ENCODE assay signal across 21 mouse cellular contexts in the genomic region with DNA sequence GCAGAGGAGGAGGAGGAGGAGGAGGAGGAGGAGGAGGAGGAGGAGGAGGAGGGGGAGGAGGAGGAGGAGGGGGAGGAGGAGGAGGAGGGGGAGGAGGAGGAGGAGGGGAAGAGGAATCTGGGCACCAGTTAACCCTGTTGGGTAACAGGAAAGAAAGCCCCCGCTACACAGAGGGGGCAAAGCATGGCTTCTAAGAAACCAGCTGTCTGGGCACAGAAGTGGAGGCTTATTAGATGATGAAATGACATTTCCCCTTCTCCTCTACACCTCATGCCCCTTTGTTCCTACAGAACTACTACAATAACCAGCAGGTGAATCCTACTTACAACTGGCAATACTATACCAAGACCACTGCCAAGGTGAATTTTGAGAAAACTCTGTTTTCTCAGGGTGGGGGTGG. TPM values are rescaled to one million over a fixed set of nuclear protein-coding genes. Genes with fewer than 3 reads are reported as not detected.
"Had no signal": no experiment of that assay in that cellular context is flagged by ENCODE, and none has a peak within 500 bp of the region (broad histone marks: within the 10 kb centered on the region; RNA-seq: fewer than 3 reads in every experiment).

No protein-coding gene starts in this region.

- H3K9ac ChIP-seq: neural tube, embryonic 13.5 days; neural tube, embryonic 15.5 days; stomach, embryonic 15.5 days had no signal

- H3K4me3 ChIP-seq: neural tube, embryonic 13.5 days; neural tube, embryonic 15.5 days; stomach, embryonic 15.5 days had no signal

- H3K27me3 ChIP-seq: neural tube, embryonic 13.5 days; neural tube, embryonic 15.5 days; stomach, embryonic 15.5 days had no signal

- H3K4me1 ChIP-seq: neural tube, embryonic 13.5 days; neural tube, embryonic 15.5 days; stomach, embryonic 15.5 days had no signal

- DNase-seq: retina, postnatal 1 day; right cerebral cortex, adult 18-20 months; right cerebral cortex, postnatal 14 days; right cerebral cortex, postnatal 25 days; right cerebral cortex, postnatal 4 days; spleen, adult 18-20 months; thymus, adult 18-20 months; thymus, adult 2 months; thymus, postnatal 14 days; thymus, postnatal 25 days; thymus, postnatal 36 days; thymus, postnatal 4 days had no signal

- H3K4me2 ChIP-seq: neural tube, embryonic 13.5 days; neural tube, embryonic 15.5 days; stomach, embryonic 15.5 days had no signal

- H3K9me3 ChIP-seq: neural tube, embryonic 13.5 days; neural tube, embryonic 15.5 days; stomach, embryonic 15.5 days had no signal

- H3K27ac ChIP-seq: neural tube, embryonic 13.5 days; neural tube, embryonic 15.5 days; stomach, embryonic 15.5 days; stomach, postnatal 0 days had no signal

- H3K36me3 ChIP-seq: neural tube, embryonic 13.5 days; neural tube, embryonic 15.5 days; stomach, embryonic 15.5 days had no signal

RNA-seq across cellular contexts. Expression of a gene that starts 9.8 kb away (rescaled TPM):
- total RNA-seq: neutrophil, adult 5-6 weeks had no signal
- polyA plus RNA-seq: small intestine, adult 2 months; spleen, adult 2 months; testis, adult 2 months had no signal

RNA-seq across cellular contexts. Expression of a gene that starts 14.4 kb away (rescaled TPM):
- total RNA-seq: neutrophil, adult 5-6 weeks had no signal

RNA-seq across cellular contexts. Expression of a gene that starts 34.4 kb away (rescaled TPM):
- total RNA-seq: neutrophil, adult 5-6 weeks had no signal
- polyA plus RNA-seq: small intestine, adult 2 months; spleen, adult 2 months; urinary bladder, adult 2 months had no signal
